Mouse (Mus musculus) erythroid progenitor cell, adult 5-6 weeks (primary cell): Measurements from ENCODE around the gene Fgf10. TPM values are rescaled to one million over a fixed set of nuclear protein-coding genes. Genes with fewer than 3 reads are reported as not detected.

Experiments
- ATAC-seq: replicated peaks from 2 replicates; pipeline ENCODE4 v1.8.0; 2016; ENCODE audit warnings: moderate number of reproducible peaks, mild to moderate bottlenecking, moderate TSS enrichment, inconsistent platforms; ENCODE audit not compliant: poor library complexity, low FRiP score, severe bottlenecking
- total RNA-seq, 2 experiments: library from RNA; stranded (forward) in 1 of 2; stranded (reverse) in 1 of 2; fragments of 150-400 nt in 1 of 2; fragments of 186-747, 209-891 nt in 1 of 2; gene quantifications; 2 replicates each; pipeline versions ENCODE4 v1.2.3 to v1.2.4; 2015 to 2017; ENCODE audit warnings: low replicate concordance in 2 of 2

Gene Fgf10
- total RNA-seq, 2 experiments from 2014 or later, result not detected

- ATAC-seq, result 0 out of 2 replicates have a peak, but pooled peaks have one; percentile 53
Observed at GRCm38 (mm10) chr13:118715066-118716018, 45.8 kb downstream of the Fgf10 start.

- no peak for ATAC-seq
Observed at GRCm38 (mm10) chr13:118716265-118716664, 46.7 kb downstream of the Fgf10 start.

GRCm38 (mm10) chr13:118716726-118717125 lies 47.1 kb downstream of the Fgf10 start:
- ATAC-seq, result no peak

- no peak for ATAC-seq
Observed at GRCm38 (mm10) chr13:118718396-118718795, 48.8 kb downstream of the Fgf10 start.

GRCm38 (mm10) chr13:118721668-118722067 lies 52.1 kb downstream of the Fgf10 start:
- no peak for ATAC-seq

- ATAC-seq, result no peak
Observed at GRCm38 (mm10) chr13:118731850-118732552, 62.4 kb downstream of the Fgf10 start.

- ATAC-seq, result no peak
Observed at GRCm38 (mm10) chr13:118739854-118740411, 70.3 kb downstream of the Fgf10 start.

GRCm38 (mm10) chr13:118742788-118743187 lies 73.2 kb downstream of the Fgf10 start:
- no peak for ATAC-seq

- ATAC-seq, result no peak
Observed at GRCm38 (mm10) chr13:118744806-118745205, 75.2 kb downstream of the Fgf10 start.

GRCm38 (mm10) chr13:118746427-118746826 lies 76.8 kb downstream of the Fgf10 start:
- no peak for ATAC-seq

GRCm38 (mm10) chr13:118754024-118754423 lies 84.4 kb downstream of the Fgf10 start:
- no peak for ATAC-seq

- no peak for ATAC-seq
Observed at GRCm38 (mm10) chr13:118759021-118759420, 89.4 kb downstream of the Fgf10 start.

- ATAC-seq, result no peak
Observed at GRCm38 (mm10) chr13:118762982-118763381, 93.4 kb downstream of the Fgf10 start.

- no peak for ATAC-seq
Observed at GRCm38 (mm10) chr13:118772188-118772587, 102.6 kb downstream of the Fgf10 start.

- ATAC-seq, result no peak
Observed at GRCm38 (mm10) chr13:118775148-118775547, 105.6 kb downstream of the Fgf10 start.

GRCm38 (mm10) chr13:118779161-118779560 lies 109.6 kb downstream of the Fgf10 start:
- no peak for ATAC-seq

GRCm38 (mm10) chr13:118791753-118792152 lies 122.2 kb downstream of the Fgf10 start:
- ATAC-seq, result no peak

GRCm38 (mm10) chr13:118792198-118792597 lies 122.6 kb downstream of the Fgf10 start:
- ATAC-seq, result no peak

GRCm38 (mm10) chr13:118800176-118800575 lies 130.6 kb downstream of the Fgf10 start:
- ATAC-seq, result no peak

GRCm38 (mm10) chr13:118806662-118807061 lies 137.1 kb downstream of the Fgf10 start:
- ATAC-seq, result no peak
